Mouse (Mus musculus) cerebellum, adult 9-11 months (tissue): Measurements from ENCODE around the gene Msantd2.

Source experiments
- DNase-seq: peaks from one replicate; pipeline ENCODE4 v3.0.0; 2022

Msantd2 gene

GRCm38 (mm10) chr9:37543869-37544440, 54.8 kb downstream of the Msantd2 start:
- DNase-seq, result no peak

GRCm38 (mm10) chr9:37544447-37545165, 55.5 kb downstream of the Msantd2 start:
- peak; percentile 66 for DNase-seq

- DNase-seq, result no peak
Observed at GRCm38 (mm10) chr9:37545166-37545610, 56.1 kb downstream of the Msantd2 start.

- DNase-seq, result no peak
Observed at GRCm38 (mm10) chr9:37545847-37546452, 56.8 kb downstream of the Msantd2 start.

- no peak for DNase-seq
Observed at GRCm38 (mm10) chr9:37546889-37547288, 57.8 kb downstream of the Msantd2 start.

DNA sequence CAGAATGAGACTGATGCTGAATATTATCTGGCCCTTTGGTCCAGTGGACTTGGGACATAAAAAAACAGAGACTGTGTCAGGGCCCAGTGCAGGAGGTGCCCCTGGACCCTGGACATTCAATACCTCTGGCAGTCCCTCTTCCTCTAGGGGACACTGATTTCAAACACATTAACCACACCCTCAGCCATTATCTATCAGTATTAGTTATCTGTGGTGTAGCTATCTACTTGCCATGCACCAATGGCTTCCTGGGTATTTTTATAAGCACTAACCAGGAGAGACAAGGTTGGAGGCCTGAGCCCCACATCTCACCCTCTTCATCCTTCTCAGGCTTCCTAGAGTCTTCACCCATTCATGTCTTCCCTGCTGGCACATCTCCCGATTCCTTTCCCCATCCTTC, 61.3 kb downstream of the Msantd2 start:
- DNase-seq, result no peak

GRCm38 (mm10) chr9:37551751-37552531, 62.8 kb downstream of the Msantd2 start:
- no peak for DNase-seq

DNA sequence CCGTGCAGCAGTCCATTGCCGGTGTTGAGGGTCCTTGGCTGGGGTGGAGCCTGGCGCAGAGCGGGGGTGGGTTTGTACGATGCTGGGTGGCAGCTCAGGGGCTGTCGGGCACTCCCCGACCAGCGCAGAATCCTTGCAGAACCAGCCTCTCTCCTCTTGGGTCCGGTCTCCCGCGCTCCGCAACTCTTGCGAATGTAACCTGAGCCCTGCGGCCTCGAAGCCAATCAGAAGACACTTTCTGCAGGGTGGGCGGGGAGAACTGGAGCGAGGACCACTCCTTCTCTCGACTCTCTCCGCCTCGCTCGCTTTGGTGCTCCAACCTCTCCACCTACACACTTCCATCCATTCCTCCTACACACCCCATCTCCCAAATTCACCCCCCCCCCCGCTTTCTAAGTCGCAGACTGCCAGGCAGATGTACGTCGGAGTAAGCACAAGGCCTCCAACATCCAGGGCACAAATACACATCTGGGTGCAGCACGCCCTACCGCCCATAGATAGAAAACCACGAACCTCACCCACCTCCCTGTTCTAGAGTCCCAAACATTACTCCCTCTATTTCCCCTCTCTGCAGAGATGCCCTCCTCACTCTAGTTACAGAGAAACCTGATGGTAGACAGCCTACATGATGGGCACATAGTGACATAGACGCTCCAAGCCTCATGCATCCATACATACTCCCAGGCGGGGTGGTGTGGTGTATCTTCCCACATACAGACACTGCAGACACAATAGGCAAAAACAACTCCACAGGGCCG, 63.6 kb downstream of the Msantd2 start, which contains the start of gene Nrgn:
Nrgn (minus strand) TSS at position 369 of the 758 bp plus-strand sequence.
- no peak for DNase-seq

GRCm38 (mm10) chr9:37554279-37554678, 65.2 kb downstream of the Msantd2 start:
- DNase-seq, result no peak

- DNase-seq, result no peak
Observed at GRCm38 (mm10) chr9:37554838-37555748, 66.0 kb downstream of the Msantd2 start, which contains the start of gene Siae. Siae (plus strand) TSS chr9:37555698.

- no peak for DNase-seq
Observed at GRCm38 (mm10) chr9:37556366-37556765, 67.2 kb downstream of the Msantd2 start.

GRCm38 (mm10) chr9:37560617-37561016, 71.5 kb downstream of the Msantd2 start:
- no peak for DNase-seq

DNA sequence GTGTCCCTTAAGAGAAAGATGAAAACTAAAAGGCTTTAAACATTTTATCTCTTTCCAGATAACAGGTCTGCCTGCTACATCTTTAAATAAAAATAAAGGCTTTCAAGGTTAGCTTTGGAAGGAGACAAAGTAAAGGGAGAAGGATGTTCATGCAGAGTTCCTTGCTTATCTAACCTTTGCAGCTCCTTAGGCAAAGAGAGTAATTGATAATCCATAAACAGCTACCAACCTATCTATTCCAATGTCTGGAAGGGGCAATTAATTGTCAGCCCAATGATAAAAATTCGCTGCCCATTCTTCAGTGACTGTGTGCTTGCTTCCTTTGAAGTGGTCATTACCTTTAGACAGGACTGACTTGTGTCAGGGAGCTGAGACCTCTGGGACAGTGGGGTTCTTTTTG, 74.7 kb downstream of the Msantd2 start:
- no peak for DNase-seq

GRCm38 (mm10) chr9:37567019-37567418, 77.9 kb downstream of the Msantd2 start:
- no peak for DNase-seq

DNA sequence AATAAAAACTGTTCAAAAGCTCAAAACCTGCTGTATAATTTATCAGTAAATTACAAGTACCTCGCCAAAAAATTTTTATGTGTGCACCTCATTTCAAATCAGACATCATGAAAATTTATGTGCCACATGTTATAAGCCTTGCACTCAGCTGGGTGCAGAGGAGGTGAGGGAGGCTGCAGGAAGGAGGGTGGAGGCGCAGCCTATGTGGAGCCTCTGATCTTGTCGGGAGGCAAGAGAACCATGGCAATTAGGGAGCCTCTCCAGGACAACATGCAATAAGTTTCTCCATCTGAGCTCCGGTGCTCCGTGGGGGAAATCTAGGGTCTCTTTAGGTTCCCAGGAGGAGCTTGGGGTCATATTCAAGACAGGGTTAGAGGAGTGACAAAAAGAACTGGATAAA, 78.3 kb downstream of the Msantd2 start:
- DNase-seq, result no peak

DNA sequence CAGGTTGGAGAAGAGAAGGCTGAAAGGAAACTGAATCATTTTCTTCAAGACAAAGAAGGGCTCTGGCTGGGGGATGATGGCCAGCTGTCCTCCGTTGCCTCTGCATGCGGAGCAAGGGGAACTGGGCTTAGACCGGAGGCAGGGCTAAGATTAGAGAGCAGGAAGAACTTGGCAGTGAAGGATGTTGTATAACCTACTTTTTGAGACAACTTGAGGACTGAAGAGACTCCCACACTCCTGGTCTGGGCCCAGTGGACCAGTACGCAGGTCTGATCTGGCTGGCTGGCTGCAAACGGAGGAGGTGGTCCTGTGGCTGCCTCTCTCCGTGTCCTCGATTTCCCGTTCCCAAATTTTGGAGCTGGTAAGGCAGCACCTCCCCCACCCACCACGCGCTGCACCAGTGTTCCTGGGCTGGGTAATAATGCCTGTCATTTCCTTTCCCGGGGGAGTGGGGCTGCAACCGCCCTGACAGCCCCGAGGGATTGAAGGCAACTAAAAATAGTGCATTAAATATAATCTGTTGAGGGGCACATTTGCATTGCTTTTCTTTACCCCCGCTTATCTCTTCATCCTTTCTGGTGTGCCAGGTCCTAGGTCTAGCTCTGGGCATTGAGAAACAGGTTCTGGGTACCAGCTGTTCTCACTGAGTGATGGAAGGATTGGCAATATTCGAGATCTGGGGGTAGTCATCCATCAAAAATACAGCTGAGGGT, 78.9 kb downstream of the Msantd2 start:
- DNase-seq, result no peak

DNA sequence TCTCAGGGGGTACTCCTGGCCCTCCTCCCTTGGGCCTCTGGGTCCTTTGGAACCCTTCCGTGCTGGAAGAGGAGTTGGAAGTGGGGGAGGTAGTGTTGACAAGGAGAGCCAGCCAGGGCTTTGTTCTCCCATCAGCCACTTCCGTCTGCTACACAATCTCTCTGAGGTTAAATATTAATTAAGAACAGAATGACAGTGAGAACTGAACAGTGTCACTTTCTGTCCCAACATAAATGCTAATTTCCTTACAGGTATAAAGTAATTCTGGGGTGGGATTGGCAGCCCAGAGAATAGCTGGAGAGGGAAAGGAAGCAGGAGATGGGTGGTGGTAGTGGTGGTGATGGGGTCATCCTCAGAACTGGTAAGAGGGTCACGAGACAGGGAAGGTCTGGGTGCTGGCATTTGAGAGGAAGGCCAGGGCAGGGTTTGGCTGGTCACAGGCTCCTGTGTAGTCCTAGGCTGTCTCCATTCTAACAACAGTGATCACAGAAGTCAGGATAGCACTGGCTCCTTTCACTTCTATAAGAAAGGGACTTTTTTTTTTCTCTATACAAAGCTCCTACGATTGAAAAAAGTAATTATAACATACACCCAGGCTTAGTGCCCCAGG, 79.6 kb downstream of the Msantd2 start:
- no peak for DNase-seq

DNA sequence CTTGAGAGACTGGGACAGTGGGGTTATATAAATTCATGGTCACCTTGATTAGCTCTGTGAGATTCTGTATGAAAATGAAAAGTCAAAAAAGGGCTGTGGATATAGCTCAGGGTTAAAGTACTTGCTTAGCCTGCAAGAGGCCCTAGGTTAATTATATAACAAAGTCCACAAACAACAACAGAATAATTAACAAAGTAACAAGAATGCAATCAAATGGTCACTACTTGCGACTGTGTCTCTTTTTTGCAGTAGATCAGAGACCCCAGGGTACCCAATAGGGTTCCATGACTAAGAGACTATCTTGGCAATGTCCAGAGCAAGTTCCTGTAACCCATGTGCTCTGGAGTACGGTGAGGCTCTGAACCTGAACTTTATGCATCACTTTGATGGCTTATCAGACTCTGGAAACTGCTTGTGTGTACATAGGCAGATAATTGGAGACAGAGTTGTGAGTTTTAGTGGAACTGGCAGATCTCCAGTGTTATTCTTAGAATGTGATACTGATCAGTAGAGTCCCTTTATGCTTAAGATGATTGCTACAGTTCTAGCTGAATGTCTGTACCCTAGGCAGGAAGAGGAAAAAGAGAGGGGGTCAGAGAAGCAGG, 80.2 kb downstream of the Msantd2 start:
- DNase-seq, result no peak

DNA sequence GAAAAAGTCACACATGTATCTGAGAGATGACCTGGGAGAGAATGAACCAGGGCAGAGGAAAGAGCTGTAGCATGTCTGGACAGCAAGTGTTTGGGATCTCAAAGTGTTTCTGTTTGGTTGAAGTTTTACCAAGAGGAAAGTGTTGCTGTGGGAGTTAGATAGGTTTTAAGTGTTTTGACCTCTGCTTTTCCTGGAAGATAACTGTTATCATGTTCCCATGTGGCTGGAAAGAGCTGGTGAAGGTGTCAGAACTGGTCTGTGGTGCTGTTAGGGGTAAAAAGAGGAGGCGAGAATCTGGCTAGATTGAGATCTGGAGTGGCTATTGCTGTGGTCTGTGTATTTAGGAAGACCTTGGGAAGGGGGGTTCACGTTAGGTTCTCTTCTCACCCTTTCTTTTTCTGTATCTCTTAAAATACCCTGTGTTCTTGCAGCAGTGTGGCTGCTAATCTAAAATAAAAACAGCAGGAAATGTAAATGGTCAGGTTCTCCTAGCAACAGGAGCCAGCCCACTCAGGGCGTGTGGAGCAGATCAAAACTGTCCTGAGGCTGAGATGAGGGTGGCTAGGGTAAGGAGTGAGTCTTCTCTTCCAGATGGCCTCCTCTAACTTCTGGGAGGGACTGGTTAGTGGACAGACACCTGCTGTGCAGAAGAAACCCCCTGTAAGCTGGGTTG, 83.2 kb downstream of the Msantd2 start:
- no peak for DNase-seq
